Mouse (Mus musculus) urinary bladder, adult 2 months (tissue): ENCODE results near the gene Hoxc8. TPM values are rescaled to one million over a fixed set of nuclear protein-coding genes. Genes with fewer than 3 reads are reported as not detected.

Source experiments
- DNase-seq: peaks from one replicate; pipeline ENCODE4 v3.0.0; 2022; ENCODE audit warnings: low spot score
- polyA plus RNA-seq: library from polyadenylated mRNA; depleted of rRNA; stranded (reverse); fragments of >200 nt; gene quantifications from 2 replicates; pipeline ENCODE4 v1.2.3, GENCODE M21; 2012

Hoxc8 gene
- polyA plus RNA-seq, 1 experiment = 0.39 TPM

DNA sequence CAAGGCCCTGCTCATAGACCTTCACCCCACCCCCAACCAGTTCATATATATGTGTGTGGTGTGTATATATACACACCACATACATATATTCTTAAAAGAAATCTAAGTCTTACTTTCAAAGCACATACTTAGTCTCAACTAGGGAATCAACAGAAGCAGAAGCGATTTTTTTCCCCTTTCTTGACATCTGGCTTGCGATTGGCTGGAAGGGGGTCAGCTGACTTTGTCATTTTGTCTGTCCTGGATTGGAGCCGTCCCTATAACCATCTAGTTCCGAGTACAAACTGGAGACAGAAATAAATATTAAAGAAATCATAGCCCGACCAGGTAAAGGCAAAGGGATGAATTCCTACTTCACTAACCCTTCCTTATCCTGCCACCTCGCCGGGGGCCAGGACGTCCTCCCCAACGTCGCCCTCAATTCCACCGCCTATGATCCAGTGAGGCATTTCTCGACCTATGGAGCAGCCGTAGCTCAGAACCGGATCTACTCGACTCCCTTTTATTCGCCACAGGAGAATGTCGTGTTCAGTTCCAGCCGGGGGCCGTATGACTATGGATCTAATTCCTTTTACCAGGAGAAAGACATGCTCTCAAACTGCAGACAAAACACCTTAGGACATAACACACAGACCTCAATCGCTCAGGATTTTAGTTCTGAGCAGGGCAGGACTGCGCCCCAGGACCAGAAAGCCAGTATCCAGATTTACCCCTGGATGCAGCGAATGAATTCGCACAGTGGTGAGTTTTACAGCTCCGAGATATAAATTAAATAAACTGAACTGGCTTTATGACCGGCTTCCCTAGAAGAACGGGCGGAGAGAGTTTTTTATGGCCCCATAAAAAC is 19.1 kb downstream of the Hoxc8 start:
- no peak for DNase-seq

DNA sequence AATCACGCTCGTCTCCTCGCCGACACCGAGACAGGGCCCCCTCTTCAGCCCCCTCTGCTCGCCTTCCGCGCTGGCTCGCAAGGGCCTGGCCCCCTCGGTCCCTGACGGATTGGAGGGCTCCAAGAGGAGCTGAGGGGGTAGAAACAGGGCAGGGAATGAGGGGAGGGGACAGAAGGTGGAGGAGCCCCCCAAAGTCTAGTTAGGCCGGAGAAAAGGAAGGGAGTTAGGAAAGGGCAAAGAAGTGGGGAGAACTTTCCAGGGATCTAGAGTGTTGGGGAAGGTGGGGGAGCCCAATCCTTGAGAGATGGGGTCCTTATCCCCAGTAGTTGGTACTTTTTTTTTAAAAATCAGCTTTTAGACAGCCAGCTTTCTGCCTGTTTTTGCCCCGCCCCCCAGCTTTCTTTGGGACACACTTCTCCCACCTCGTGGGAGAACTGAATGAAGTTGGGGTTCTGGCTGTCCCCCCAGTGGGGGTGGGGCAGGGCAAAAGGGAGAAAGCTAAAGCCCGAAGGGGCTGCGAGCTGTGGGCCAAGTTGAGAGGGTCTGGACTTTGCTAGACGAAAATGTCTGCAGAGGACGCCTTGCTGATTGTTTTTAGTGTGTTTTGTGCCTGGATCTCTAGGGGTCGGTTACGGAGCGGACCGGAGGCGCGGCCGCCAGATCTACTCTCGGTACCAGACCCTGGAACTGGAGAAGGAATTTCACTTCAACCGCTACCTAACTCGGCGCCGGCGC is 19.9 kb downstream of the Hoxc8 start:
- no peak for DNase-seq

DNA sequence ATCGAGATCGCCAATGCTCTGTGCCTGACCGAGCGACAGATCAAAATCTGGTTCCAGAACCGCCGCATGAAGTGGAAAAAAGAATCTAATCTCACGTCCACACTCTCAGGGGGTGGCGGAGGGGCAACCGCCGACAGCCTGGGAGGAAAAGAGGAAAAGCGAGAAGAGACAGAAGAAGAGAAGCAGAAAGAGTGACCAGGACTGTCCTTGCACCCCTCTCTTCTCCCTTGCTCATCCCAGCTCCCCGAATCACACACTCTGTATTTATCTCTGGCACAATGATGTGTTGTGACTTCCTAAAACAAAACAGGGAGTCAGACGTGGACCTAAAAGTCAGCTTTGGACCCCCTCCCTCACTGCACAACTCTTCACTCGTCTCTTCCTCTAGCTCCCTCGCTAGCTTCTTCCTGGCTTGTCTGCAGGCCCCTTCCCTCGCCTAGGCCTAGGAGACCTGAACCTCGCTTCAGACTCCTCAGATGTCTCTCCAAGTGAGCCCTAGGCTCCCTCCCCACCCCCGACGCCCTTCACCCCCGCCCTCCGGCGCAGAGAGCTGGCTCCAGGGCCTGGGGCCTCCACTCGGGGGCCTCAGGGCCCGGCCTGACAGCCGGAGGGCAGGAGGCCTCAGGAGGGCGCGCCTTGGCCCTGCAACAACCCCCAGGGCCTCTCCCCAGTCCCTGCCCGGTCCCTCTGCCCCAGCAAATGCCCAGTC is 20.6 kb downstream of the Hoxc8 start:
- no peak for DNase-seq

DNA sequence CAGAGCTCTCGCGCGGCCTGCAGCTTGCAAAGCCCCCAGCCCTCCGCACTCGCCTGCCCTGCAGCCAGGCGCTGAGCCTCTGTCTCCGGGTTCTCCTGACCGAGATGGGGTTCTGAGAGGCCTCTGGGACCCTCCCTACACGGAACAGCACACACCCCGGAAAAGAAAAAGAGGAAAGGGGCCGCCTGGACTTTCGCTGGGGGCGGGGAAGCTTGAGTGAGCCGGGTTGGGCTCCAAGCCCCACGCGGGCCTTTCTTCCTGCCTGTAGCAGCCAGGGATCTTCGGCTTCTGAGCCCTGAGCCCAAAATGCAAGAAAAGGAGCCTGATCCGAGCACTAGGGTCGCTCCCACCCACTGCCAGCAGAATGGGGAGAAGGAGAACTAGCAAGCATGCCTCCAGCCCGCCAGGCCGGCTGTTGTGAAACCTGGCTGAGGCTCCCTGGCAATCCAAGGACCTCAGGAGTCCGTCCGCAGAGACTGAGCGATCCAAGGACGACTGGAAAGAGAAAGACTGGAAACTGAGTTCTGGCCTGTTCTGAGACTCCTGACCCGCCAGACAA is 21.6 kb downstream of the Hoxc8 start:
- no peak for DNase-seq

DNA sequence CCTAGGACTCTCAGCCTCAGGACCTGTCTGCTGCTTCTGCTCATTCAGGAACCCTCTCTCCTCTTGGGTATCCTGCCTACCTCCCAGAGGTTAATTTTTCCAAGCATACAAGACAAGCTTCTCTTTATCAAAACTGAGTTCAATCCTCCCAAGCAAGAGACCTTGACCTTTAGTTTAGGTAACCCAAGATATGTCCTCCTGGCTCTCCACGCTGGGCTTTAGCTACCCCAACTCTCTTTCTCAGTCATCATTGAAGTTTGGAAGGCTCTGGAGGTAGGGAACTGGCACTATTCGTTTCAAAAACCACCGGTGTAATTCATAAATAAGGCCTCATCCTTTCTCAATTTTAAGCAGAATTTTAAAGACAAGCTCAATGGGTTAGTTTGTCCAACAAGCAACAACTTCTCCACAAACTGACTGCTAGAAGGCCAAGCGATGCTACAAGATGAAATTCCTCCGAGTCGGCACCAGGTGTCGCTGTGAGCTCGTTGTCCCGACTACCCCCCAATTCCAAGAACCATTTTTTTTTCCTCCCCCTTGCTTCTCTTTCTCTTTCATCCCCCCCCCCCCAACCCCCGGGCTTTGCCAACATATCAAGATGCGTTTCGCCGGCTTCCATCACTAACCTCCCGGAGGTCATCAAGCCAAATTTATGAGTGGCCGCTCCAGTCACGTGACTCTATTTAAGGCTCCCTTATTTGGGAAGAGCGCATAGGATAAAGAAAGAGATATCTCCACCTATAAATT is 23.0 kb downstream of the Hoxc8 start:
- no peak for DNase-seq

DNA sequence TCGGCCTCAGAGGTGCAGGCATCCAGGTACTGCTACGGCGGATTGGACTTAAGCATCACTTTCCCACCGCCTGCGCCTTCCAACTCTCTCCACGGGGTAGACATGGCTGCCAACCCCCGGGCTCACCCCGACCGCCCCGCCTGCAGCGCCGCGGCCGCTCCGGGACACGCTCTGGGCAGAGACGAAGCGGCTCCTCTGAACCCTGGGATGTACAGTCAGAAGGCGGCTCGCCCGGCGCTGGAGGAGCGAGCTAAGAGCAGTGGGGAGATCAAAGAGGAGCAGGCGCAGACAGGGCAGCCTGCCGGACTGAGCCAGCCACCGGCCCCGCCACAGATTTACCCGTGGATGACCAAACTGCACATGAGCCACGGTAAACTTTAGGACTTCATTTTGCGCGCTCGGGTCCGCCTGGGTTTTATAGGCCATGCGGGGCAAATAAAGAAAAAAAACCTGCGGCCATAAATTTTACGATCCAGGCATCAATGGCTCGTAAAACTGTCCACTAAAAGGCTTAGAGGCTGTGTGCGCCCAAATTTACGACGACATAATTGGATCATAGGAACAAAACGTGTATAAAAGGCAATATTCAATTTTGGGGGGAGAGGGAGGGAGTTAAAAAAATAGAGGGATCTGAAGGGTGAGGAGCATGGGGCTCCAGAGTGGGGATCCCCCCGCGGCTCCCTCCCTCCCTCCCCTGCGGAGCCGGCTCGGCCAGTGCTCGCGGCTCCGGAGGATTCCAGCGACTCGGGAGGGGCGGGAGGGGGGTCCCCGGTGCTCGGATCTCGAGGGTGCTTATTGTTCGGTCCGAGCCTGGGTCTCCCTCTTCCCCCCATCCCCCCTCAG is 24.0 kb downstream of the Hoxc8 start:
- no peak for DNase-seq

DNA sequence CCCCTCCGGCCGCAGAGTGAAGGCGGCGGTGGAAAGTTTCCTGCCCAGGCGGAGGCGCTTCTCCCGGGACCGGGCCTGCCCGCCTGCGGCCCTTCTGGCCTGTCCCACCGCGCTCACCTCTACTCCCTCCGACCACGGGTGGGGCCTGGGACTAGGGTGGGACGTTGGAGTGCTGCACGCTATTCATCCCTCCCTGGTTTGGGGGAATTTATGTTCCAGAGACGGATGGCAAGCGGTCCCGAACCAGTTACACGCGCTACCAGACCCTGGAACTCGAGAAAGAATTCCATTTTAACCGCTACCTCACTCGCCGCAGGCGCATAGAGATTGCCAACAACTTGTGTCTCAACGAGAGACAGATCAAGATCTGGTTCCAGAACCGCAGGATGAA is 24.6 kb downstream of the Hoxc8 start:
- no peak for DNase-seq

DNA sequence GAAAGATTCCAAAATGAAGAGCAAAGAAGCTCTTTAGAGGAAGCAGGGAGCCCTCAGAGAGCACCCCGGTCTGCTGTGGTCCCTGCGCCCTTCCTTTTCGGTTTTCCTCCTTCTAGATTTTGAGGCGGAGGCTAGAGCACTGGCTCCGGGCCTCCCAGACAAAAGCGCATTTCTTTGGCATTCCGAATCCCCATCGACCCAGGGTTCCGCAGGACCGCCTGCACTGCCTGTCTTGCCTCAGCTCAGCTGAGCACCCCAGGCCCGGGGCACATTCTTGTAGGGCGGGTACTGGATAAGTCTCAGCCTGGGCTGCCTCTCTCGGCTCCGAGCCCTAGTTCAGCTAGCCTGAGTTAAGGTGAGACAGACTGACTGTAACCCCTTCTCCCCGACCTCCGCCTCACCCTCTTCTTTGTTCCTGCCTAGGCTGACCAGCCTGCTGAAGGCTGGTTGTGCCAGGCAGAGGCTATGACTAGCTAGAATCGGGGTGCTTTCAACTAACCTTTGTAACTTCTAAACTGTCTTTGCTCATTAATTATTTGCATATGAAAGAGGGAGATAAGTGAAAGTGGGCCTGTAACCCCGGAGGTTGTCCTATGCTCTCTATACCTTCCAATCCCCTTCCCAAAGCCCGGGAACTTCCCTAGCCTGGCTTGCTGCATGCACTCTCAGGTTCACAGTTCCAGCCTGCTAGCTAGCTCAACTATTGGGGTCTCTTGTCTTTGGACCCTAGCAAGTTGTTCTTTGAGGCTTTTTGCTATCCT is 25.2 kb downstream of the Hoxc8 start:
- no peak for DNase-seq

DNA sequence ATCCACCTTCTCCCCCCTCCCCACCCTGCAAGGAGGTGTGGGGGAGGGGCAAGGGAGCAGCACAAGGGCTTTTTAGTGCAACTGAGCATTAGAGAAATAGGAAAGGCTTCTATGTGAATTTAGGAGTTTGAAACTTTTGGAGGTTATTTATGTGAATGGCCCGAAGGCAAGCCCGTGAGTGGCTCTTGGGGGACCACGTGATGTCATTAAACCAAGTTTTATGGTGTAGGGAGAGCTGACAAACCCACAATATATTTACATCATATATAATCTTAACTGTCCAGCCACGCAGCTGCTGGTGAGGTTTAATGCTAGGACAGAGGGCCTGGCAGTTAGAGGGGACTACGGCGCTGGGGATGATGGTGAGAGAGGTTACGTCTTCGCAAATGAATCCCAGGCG is 28.2 kb downstream of the Hoxc8 start, which contains the start of gene Hoxc4:
Gene Hoxc4, plus strand, starts transcription at position 299 of the 400 bp plus-strand sequence.
- no peak for DNase-seq

DNA sequence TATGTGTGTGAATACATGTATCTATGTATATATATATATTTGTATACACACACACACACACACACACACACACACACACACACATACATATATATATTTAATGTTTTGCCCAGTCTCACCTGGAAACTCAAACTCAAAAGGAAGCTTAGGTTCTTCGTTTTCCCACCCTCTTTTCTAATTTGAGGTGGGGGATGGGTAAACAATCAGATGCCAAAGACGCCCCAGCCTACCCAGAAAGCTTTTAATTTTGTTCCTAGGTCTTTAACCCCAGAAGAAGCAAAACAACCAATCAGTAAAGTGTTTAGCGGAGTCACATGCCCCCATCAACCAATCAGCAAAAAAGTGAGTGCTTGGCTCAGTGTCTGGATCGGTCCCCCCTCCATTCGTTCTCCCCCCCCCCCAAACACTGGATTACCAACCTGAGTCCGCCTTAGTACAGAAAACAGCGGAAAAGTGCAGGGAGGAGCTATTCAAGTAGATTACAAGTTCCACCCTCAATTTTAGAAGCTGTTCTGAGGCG is 30.6 kb downstream of the Hoxc8 start:
- DNase-seq = no peak

DNA sequence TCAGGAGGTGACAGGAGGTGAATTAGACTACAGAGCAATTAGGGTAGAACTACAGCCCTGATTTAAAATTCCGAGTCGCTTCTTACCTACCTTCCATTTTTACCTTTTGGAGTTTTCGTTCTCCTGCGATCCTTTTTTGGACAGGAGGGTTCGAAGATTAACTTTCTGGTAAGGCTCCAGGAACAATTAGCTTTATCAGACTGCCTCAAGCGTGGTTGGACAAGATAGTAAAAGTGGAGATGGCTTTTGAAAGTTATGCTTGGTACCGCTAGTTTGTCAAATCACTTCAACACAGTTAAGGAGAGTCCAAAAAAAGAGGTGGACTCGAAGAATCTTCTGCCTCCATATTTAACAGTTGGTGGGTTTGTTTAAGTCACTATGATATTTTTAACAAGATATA is 31.1 kb downstream of the Hoxc8 start:
- DNase-seq = no peak

DNA sequence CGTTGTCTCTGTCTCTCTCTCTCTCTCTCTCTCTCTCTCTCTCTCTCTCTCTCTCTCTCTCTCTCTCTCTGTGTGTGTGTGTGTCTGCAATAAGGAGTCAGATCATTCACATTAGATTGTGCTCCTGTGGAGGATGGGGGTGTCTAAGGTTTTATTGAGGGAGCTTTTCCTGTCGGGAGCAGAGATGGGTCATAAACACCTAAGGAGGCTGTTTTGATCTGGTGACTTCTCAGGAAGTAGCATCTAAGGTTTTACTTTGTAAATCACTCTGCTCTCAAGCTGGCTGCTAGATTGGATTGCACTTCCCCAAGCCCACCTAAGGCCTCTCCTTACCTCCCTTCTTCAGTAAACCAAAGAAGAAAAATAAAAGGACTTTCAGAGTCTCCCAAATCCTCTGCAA is 33.7 kb downstream of the Hoxc8 start:
- no peak for DNase-seq

DNA sequence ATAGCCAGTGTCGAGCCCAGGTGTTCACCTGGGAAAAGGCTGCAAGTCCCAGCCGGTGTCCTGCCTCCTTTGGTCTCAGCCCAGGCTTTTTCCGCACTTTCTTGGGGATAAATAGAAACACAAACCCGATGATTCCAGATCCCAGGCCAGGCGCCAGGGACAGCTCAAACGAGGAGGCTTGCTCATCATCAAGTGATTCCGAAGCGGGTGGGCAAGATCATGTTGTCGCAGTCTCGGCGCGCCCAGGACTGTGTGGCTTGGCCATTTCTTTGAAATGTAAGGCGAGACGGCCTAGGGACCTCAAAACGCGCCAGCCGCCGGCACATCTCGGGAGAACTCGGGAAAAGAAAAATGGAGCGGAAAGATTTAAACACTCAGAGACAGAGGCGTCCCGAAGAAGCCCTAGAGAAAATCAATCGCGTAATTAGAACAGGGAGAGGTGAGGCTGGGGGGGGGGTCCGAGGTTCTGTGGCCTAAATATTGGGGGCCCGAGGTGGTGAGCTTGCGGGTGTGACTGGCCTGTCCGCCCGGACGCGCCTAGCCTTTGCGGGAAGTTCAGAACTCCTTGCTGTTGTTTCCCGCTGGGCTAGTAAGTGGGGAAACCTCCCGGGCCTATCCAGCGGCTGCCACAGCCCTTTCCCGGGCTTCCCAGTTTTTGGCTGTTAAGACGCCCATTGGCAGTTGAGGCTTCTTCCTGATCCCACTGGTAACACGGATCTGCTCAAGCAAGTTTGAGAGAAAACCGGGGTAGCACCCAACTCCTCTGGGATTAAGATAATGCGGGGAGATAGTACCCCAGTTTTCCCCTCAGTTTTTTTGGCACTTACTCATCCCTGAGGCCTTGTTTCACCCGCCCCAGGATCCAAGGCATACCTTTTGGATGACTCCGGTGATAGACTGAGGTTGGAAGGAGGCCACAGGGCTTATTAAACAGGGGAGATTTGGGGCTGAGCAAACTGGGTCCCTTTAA is 37.1 kb downstream of the Hoxc8 start:
- no peak for DNase-seq

DNA sequence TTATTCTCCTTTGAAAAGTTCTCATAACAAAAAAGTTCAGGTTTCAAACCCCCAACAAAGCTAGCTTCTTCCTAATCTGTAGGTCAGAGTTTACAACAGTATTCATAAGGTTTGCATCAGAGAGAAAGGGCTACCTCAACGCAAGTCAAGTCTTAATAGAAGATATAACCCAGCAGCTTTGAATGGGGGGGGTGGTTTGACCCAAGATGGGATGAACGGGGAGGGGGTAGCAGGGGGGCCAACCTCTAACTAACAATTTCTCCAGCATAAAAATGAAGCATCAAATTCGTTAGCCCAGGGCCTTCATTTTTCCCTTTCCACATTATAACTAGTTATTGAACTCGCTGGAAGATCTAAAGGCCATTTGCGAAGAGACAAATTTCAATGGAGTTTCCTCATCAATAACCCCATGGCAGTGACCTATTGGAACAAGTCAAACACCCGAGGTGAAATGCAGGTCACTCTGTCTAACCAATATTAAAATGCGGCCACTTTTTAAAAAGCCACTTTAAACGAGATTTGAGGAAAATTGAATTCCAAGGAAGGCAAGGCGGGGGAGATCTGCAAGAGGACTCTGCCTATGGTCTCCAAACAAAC is 38.6 kb downstream of the Hoxc8 start:
- DNase-seq = no peak

DNA sequence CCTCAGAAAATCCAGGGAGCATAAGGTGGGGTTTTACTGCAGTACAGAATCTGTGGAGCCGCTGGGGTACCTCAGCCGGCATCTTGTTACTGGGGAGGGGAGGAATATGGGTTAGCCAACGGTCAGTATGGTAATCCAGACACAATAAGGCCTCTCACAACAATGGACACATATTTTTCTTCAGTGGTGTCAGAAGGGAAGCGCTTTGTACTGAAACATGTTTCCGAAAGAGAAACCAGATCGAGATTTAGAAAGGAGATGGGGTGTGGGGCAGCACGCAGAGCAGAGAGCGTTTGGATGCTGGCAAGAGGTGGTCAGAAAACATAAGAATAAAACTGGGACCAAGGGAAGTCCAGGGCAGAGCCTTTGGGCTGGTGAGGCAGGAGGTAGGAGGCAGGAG is 39.7 kb downstream of the Hoxc8 start:
- DNase-seq = no peak

DNA sequence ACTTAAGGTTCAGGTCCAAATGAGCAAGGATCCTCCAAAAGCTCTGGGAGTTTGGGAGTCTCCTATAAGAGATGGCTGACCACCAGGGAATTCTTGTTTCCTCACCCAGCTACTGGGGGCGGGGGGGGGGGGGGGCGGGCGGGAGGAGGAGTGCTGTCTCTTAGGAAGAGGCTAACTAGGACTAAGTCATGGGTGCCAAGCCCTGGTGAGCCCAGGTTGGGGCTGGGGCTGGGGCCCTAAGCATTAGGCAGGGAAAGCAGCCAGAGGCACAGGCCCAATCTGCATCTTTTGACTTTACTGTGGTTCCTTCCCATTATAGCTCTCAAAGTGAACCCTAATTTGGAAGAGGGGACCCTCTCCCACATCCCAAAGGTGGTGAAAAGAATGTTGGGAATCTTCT is 41.8 kb downstream of the Hoxc8 start:
- no peak for DNase-seq

DNA sequence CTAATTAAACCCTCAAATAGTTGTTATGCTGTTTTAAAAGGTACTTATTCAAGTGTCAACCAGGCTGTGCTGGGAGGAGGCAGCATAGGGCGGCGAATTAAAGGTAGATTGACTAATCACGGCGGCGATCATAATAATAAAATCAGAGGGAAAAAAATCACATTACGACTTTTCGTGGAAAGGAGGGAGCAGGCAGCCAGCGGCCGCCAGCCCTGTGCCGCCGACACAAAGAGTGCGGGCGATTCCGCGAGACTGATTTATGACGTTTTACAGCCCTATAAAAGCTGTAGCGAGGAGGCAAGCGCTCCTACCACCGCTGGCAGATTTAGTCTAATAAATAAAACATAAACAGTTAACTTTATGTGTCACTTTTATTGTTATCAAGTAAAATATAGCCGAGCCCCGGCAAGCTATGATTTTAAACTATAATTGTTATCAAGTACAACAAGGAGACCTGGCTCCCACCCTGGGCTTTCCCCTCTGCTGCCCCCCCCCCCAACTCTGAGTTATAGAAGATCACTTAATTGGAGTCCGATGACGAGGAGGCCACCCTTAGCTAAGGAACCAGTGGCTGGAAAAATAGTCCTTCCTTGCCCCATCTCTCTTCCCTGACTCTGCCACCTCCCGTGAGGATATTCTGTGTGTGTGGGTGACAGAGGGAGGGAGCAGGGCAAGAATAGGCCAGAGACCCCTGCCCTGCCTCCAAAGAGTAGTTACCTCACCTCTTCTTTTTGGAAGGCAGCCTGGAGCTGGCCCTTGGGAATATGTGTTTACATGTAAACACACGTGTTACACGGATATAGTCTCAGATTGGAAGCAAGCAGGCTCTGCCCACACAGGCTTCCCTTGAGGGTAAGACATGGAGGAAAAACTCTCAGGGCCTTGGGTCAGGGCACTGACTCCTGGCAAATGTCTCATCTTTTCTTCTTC is 42.5 kb downstream of the Hoxc8 start:
- no peak for DNase-seq
